Mouse (Mus musculus): Measurements from ENCODE around the gene Mad1l1. TPM values are rescaled to one million over a fixed set of nuclear protein-coding genes. Genes with fewer than 3 reads are reported as not detected.

Gene Mad1l1
- polyA plus RNA-seq, 1 experiment from 2014 or later, result 33.8 TPM

- Histone ChIP-seq H3K4me2 (replicated peaks) (no peak overlapping the region), H3K4me3 (no peak overlapping the region), H3K9ac (replicated peaks) (no peak overlapping the region), H3K4me1 (peaks cover 18% of the 10 kb centered on the region), H3K27ac (replicated peaks) (no peak overlapping the region), H3K27me3 (no peaks in the 10 kb centered on the region), H3K9me3 (no peaks in the 10 kb centered on the region), H3K36me3 (no peaks in the 10 kb centered on the region)
- ATAC-seq (replicated peaks), result no peak
These were observed 255.1 kb downstream of the Mad1l1 start for GRCm38 (mm10) chr5:140066281-140066680.

DNA sequence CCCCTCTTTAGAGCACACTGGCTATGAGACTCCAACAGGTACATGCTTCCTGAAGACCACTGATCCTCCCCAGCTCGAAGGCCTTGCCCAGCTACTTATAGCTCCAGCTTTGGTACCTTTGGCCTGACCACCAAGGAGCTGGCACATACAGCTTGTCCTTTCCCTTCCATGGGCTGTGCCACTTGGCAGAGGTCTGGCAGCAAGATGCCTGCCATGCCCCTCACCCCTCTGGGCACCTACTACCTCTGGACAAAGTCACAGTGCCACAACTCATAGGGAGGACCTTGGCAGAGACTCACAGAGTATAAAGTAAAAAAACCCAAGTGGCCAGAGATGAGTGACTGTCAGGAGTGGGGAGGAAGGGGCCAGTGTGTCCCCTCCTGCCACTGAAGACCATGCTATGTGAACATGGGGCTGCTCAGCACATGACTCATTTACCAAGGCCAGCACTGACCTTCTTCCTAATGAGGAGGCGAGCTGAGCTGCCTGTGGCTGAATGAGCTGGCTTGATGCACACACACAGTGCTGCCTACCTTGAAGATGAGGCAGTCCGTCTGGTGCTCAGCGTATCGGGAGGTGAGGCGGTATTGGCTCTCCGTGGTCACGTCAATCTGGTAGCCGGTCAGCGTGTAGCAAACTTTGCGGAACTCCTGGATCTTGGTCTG is 255.9 kb downstream of the Mad1l1 start:
- Histone ChIP-seq H3K9ac (replicated peaks) (no peak overlapping the region), H3K9me3 (no peaks in the 10 kb centered on the region), H3K27ac (replicated peaks) (no peak overlapping the region), H3K4me1 (peaks cover 22% of the 10 kb centered on the region), H3K4me2 (replicated peaks) (no peak overlapping the region), H3K27me3 (no peaks in the 10 kb centered on the region), H3K4me3 (no peak overlapping the region), H3K36me3 (no peaks in the 10 kb centered on the region)
- 93% methylated on average over 11 of the region's 11 CpGs for WGBS
- ATAC-seq (replicated peaks), result no peak

- 80% methylated on average over 4 of the region's 4 CpGs for WGBS
- Histone ChIP-seq H3K27me3 (no peaks in the 10 kb centered on the region), H3K9me3 (no peaks in the 10 kb centered on the region), H3K4me3 (no peak overlapping the region), H3K4me1 (peaks cover 22% of the 10 kb centered on the region), H3K36me3 (no peaks in the 10 kb centered on the region), H3K27ac (replicated peaks) (no peak overlapping the region), H3K9ac (replicated peaks) (no peak overlapping the region), H3K4me2 (replicated peaks) (no peak overlapping the region)
- ATAC-seq (replicated peaks), result no peak
These were observed 256.8 kb downstream of the Mad1l1 start for GRCm38 (mm10) chr5:140064521-140064920.

DNA sequence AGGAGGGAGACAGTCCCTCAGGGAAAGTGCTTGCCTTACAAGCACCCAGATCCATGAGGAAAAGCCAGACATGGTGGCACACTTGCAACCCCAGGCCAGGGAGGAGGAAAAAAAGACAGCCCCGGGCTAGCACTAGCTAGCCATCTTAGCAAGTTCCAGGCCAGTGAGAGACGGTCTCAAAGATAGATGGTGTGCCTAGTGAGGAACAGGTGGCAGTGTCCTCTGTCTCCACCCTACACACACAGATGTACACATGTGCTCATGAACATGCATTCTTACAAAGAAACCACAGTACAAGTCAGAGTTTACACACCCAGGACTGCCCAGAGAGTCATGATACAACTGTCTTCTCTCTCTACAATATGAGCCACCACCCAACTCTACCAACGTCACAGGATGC is 258.5 kb downstream of the Mad1l1 start:
- Histone ChIP-seq H3K27me3 (no peaks in the 10 kb centered on the region), H3K27ac (replicated peaks) (no peak overlapping the region), H3K36me3 (no peaks in the 10 kb centered on the region), H3K4me1 (peaks cover 16% of the 10 kb centered on the region), H3K4me3 (no peak overlapping the region), H3K9me3 (no peaks in the 10 kb centered on the region), H3K9ac (replicated peaks) (no peak overlapping the region), H3K4me2 (replicated peaks) (no peak overlapping the region)
- 92% methylated on average over 3 of the region's 3 CpGs for WGBS
- no peak for ATAC-seq (replicated peaks)

DNA sequence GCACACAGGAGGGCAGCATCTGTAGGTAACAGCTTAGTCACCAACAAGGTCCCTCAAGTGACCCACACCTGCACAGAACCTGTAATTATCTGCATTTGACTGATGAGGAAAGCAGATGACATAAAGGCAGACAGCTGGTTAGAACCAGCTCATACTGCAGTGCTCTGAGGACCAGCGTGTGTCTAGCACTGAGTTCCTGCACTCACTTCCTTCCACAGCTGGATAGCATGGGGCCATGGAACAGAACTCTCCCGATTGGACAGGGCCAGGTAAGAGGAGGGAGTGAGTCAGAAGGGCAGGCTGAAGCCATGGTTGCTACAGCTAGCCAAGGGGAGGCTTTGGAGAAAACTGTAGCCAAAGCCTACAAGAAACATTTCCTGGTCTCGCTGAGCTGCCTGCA is 259.0 kb downstream of the Mad1l1 start:
- H3K36me3 ChIP-seq, result no peaks in the 10 kb centered on the region
- H3K27ac ChIP-seq (replicated peaks), result no peak overlapping the region
- no peak overlapping the region for H3K4me2 ChIP-seq (replicated peaks)
- 79% methylated on average over 3 of the region's 3 CpGs for WGBS
- no peaks in the 10 kb centered on the region for H3K27me3 ChIP-seq
- ATAC-seq (replicated peaks), result no peak
- no peaks in the 10 kb centered on the region for H3K9me3 ChIP-seq
- peaks cover 16% of the 10 kb centered on the region for H3K4me1 ChIP-seq
- H3K9ac ChIP-seq (replicated peaks), result no peak overlapping the region
- H3K4me3 ChIP-seq, result no peak overlapping the region

DNA sequence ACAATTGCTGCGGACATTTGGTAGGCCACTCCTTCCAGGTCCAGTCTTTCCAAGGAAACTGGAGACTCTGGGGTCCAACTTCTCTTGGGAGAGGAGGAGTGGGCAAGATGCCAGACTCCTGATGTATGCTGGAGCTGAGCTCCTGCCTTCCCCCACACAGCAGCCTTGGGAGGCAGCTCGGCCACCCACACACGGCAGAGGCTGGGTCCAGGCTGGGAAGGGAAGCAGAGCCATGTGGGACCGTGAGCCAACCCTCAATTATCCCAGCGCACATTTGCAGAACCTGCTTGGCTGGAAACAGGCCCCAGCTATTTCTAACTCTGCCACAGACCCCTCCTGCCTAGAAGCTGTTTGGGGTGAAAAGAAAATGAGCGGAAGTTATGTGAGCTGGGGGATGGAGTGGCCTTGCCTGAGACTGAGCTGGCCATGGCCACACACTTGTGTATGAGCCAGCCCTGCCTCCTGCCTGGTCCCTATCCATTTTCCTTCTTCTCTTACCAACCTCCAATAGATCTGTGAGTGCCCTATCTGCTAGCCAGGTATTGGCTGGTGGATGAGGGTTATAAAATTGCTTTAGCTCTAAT is 260.0 kb downstream of the Mad1l1 start:
- H3K36me3 ChIP-seq, result no peaks in the 10 kb centered on the region
- no peak overlapping the region for H3K4me3 ChIP-seq
- ATAC-seq (replicated peaks), result peak; percentile 88
- no peak overlapping the region for H3K9ac ChIP-seq (replicated peaks)
- H3K9me3 ChIP-seq, result no peaks in the 10 kb centered on the region
- H3K4me2 ChIP-seq (replicated peaks), result no peak overlapping the region
- H3K27ac ChIP-seq (replicated peaks), result peak overlapping the region; percentile 21
- no peaks in the 10 kb centered on the region for H3K27me3 ChIP-seq
- H3K4me1 ChIP-seq, result peaks cover 16% of the 10 kb centered on the region
- WGBS, result 24% methylated on average over 6 of the region's 6 CpGs

- Histone ChIP-seq H3K27ac (replicated peaks) (no peak overlapping the region), H3K9ac (replicated peaks) (no peak overlapping the region), H3K4me2 (replicated peaks) (no peak overlapping the region), H3K4me1 (peaks cover 11% of the 10 kb centered on the region), H3K9me3 (no peaks in the 10 kb centered on the region), H3K36me3 (no peaks in the 10 kb centered on the region), H3K4me3 (no peak overlapping the region), H3K27me3 (no peaks in the 10 kb centered on the region)
- 88% methylated on average over 3 of the region's 3 CpGs for WGBS
- ATAC-seq (replicated peaks), result no peak
These were observed 265.1 kb downstream of the Mad1l1 start for GRCm38 (mm10) chr5:140056291-140056690.

DNA sequence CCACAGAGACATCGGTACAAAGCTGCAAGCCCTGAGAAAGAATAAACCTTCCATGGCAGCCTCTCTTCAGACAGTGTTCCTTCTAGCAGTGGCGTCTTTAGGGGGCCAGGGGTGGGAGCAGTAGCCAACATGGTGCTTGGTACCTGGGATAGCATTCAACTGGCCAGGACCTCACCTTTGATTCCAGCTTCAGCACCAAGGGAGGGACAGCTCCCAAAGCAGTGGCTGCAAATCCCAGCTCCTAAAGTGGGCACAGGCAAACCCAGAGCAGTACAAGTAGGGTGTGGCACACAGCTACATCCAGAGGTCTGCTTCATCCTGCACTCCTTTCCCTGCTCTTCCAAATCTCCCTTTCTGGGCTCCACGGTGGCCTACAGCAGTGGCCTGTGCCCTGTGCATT is 265.9 kb downstream of the Mad1l1 start:
- ATAC-seq (replicated peaks), result no peak
- Histone ChIP-seq H3K4me3 (no peak overlapping the region), H3K27ac (replicated peaks) (no peak overlapping the region), H3K9ac (replicated peaks) (no peak overlapping the region), H3K36me3 (no peaks in the 10 kb centered on the region), H3K4me1 (0 out of 2 replicates have a peak, but pooled peaks cover 7% of the 10 kb centered on the region), H3K27me3 (no peaks in the 10 kb centered on the region), H3K9me3 (no peaks in the 10 kb centered on the region), H3K4me2 (replicated peaks) (no peak overlapping the region)
- WGBS, result 85% methylated on average over 3 of the region's 3 CpGs

DNA sequence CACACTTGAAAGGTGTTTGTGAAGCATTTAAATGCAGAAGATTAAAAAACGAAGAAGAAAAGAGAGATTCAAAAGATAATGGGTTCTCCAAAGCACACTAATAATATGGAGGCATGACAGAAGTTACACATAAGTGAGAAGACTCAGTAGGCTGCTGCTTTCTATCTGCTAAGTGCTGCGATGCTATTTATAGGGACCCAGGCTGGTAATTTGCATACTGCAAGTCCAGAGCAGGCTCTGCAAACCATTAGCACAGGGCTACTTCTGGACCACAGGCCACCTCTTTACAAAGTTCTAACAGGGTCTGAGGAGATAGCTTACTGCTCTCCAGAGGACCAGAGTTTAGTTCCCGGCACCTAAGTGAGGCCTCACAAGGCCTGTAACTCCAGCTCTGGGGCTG is 267.7 kb downstream of the Mad1l1 start:
- no peak overlapping the region for H3K9ac ChIP-seq (replicated peaks)
- H3K4me2 ChIP-seq (replicated peaks), result no peak overlapping the region
- no peak overlapping the region for H3K27ac ChIP-seq (replicated peaks)
- 0 out of 2 replicates have a peak, but pooled peaks cover 7% of the 10 kb centered on the region for H3K4me1 ChIP-seq
- 74% methylated on average over 3 of the region's 3 CpGs for WGBS
- no peaks in the 10 kb centered on the region for H3K27me3 ChIP-seq
- H3K9me3 ChIP-seq, result no peaks in the 10 kb centered on the region
- no peak overlapping the region for H3K4me3 ChIP-seq
- ATAC-seq (replicated peaks), result no peak
- no peaks in the 10 kb centered on the region for H3K36me3 ChIP-seq

- no peak overlapping the region for H3K27ac ChIP-seq (replicated peaks)
- H3K9me3 ChIP-seq, result no peaks in the 10 kb centered on the region
- no peaks in the 10 kb centered on the region for H3K27me3 ChIP-seq
- no peak overlapping the region for H3K9ac ChIP-seq (replicated peaks)
- no peak for ATAC-seq (replicated peaks)
- H3K4me3 ChIP-seq, result no peak overlapping the region
- WGBS, result 84% methylated on average over 3 of the region's 3 CpGs
- no peaks in the 10 kb centered on the region for H3K36me3 ChIP-seq
- H3K4me1 ChIP-seq, result 0 out of 2 replicates have a peak, but pooled peaks cover 7% of the 10 kb centered on the region
- H3K4me2 ChIP-seq (replicated peaks), result no peak overlapping the region
These were observed 268.9 kb downstream of the Mad1l1 start for GRCm38 (mm10) chr5:140052405-140052804.

GRCm38 (mm10) chr5:140045453-140045852 is 275.9 kb downstream of the Mad1l1 start:
- no peaks in the 10 kb centered on the region for H3K27me3 ChIP-seq
- H3K27ac ChIP-seq (replicated peaks), result no peak overlapping the region
- WGBS, result 83% methylated on average over 2 of the region's 2 CpGs
- no peak overlapping the region for H3K4me3 ChIP-seq
- no peaks in the 10 kb centered on the region for H3K36me3 ChIP-seq
- H3K9me3 ChIP-seq, result no peaks in the 10 kb centered on the region
- no peak for ATAC-seq (replicated peaks)
- no peak overlapping the region for H3K4me2 ChIP-seq (replicated peaks)
- H3K4me1 ChIP-seq, result 0 out of 2 replicates have a peak, but pooled peaks cover 4% of the 10 kb centered on the region
- no peak overlapping the region for H3K9ac ChIP-seq (replicated peaks)

DNA sequence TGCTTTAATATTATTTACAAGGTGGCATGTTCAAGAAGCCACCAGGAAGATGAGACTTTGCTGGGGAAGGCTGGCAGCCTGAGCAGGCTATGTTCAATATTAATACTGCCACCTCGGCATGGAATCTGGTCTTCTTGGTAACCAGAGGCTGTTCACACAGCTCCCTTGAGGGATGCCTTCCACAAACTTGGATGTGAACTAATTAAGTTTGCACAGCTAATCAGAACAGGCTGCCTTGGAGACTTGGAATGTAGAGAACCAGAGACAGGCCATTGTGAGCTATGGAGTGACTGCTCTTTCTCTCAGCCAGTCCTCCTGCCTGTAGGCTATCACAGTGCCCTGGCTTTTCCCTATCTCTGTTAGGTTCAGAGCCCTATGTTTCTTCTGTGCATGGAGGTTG is 278.4 kb downstream of the Mad1l1 start:
- 51% methylated on average over 1 of the region's 1 CpGs for WGBS
- no peak for ATAC-seq (replicated peaks)
- 0 out of 2 replicates have a peak, but pooled peaks cover 4% of the 10 kb centered on the region for H3K4me1 ChIP-seq
- no peaks in the 10 kb centered on the region for H3K36me3 ChIP-seq
- H3K4me2 ChIP-seq (replicated peaks), result no peak overlapping the region
- no peaks in the 10 kb centered on the region for H3K27me3 ChIP-seq
- no peak overlapping the region for H3K27ac ChIP-seq (replicated peaks)
- no peak overlapping the region for H3K4me3 ChIP-seq
- no peak overlapping the region for H3K9ac ChIP-seq (replicated peaks)
- H3K9me3 ChIP-seq, result no peaks in the 10 kb centered on the region

Data from forebrain, embryonic 15.5 days (tissue).